In the genomic region with DNA sequence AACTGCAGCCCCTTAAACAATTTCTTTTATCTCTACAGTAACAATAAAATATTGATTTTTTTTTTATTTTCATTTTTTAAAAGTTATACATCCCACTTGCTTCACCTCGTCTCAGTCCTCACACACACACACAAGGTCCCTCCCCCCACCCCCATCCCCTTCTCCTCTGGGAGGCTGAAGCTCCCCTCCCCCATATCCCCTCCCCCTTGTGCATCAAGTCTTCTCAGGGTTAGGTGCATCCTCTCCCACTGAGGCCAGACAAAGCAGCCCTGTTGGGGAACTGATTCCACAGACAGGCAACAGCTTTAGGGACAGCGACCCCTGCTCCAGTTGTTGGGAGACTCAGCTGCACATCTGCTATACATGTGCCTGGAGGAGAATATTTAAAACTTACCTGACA, we compare ENCODE assay signal across 28 mouse cellular contexts. TPM values are rescaled to one million over a fixed set of nuclear protein-coding genes. Genes with fewer than 3 reads are reported as not detected.
"Had no signal": no experiment of that assay in that cellular context is flagged by ENCODE, and none has a peak within 500 bp of the region (broad histone marks: within the 10 kb centered on the region; RNA-seq: fewer than 3 reads in every experiment).

No protein-coding gene starts in this region.

- H3K4me1 ChIP-seq: heart, embryonic 10.5 days; heart, embryonic 12.5 days; hindbrain, embryonic 13.5 days; hindbrain, embryonic 15.5 days; kidney, embryonic 15.5 days; limb, embryonic 10.5 days; limb, embryonic 12.5 days; liver, embryonic 13.5 days; liver, embryonic 15.5 days had no signal

- DNase-seq: gastrocnemius, postnatal 14 days; gastrocnemius, postnatal 36 days; heart, adult 11 months; heart, adult 2 months; heart, postnatal 10 days; kidney, adult 11 months; kidney, adult 2 months; kidney, adult 9 months; kidney, postnatal 14 days; kidney, postnatal 36 days; liver; liver, embryonic 13.5 days had no signal

- H3K9ac ChIP-seq: heart, embryonic 12.5 days; hindbrain, embryonic 13.5 days; hindbrain, embryonic 15.5 days; kidney, embryonic 15.5 days; limb, embryonic 12.5 days; liver, embryonic 13.5 days; liver, embryonic 15.5 days had no signal

- H3K9me3 ChIP-seq: heart, embryonic 10.5 days; heart, embryonic 12.5 days; hindbrain, embryonic 13.5 days; hindbrain, embryonic 15.5 days; kidney, embryonic 15.5 days; limb, embryonic 10.5 days; limb, embryonic 12.5 days; liver, embryonic 13.5 days; liver, embryonic 15.5 days had no signal

- H3K27me3 ChIP-seq: heart, embryonic 12.5 days; hindbrain, embryonic 13.5 days; hindbrain, embryonic 15.5 days; kidney, embryonic 15.5 days; limb, embryonic 12.5 days; liver, embryonic 13.5 days; liver, embryonic 15.5 days had no signal

- H3K36me3 ChIP-seq: heart, embryonic 10.5 days; heart, embryonic 12.5 days; hindbrain, embryonic 13.5 days; hindbrain, embryonic 15.5 days; kidney, embryonic 15.5 days; limb, embryonic 10.5 days; limb, embryonic 12.5 days; liver, embryonic 13.5 days; liver, embryonic 15.5 days had no signal

- H3K4me3 ChIP-seq: heart, adult 2 months; heart, embryonic 10.5 days; heart, embryonic 12.5 days; hindbrain, embryonic 13.5 days; hindbrain, embryonic 15.5 days; kidney, embryonic 15.5 days; left cerebral cortex, adult 2 months; limb, embryonic 10.5 days; limb, embryonic 12.5 days; liver, embryonic 13.5 days; liver, embryonic 15.5 days had no signal

- H3K27ac ChIP-seq: heart, adult 2 months; heart, embryonic 10.5 days; hindbrain, embryonic 13.5 days; hindbrain, embryonic 15.5 days; hindbrain, postnatal 0 days; kidney, embryonic 15.5 days; kidney, postnatal 0 days; left cerebral cortex, adult 2 months; limb, embryonic 10.5 days; limb, embryonic 12.5 days; liver, embryonic 13.5 days; liver, embryonic 15.5 days had no signal

RNA-seq across cellular contexts. Expression of a gene that starts 48.6 kb away (rescaled TPM):
- total RNA-seq: gastrocnemius, adult 18-20 months; gastrocnemius, adult 8-10 months; gastrocnemius, postnatal 36 days had no signal
- polyA plus RNA-seq: heart, embryonic 16.5 days; intestine, embryonic 16.5 days; kidney, embryonic 15.5 days; limb, embryonic 10.5 days; limb, embryonic 12.5 days; liver, embryonic 11.5 days; liver, embryonic 13.5 days had no signal
